Comparison of ENCODE assay signal across 8 mouse cellular contexts in the genomic region with DNA sequence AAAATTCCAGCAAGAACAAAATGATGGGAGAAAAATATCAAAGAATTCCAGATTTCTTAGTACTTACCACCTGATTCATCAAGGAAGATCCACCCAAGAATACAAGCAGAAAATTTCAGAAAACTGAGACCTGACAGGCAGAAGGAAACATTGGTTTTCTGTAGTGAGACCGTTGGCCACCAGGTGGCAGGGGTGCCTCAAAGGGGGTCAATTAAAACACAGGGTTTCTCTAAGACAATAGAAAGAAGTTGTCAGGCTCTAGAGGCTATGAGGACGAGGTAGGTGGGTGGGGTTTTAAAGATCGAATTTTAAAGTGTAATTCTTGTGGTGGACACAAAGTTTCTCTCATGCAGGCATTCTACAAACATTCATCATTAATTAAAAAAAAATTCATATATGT. TPM values are rescaled to one million over a fixed set of nuclear protein-coding genes. Genes with fewer than 3 reads are reported as not detected.
DNase-seq lines count a peak whose midpoint lies in the region; TF ChIP-seq lines count a peak whose summit lies in the region.

No protein-coding gene starts in this region.

- no peaks in the 10 kb centered on the region for H3K36me3 ChIP-seq in myocyte (ENCODE audit: control insufficient read depth, insufficient read depth)

- H3K4me2 ChIP-seq in myocyte (ENCODE audit: low read depth) = peak overlapping the region; percentile 5

- no peaks in the 10 kb centered on the region for H3K79me2 ChIP-seq in myocyte (ENCODE audit: control insufficient read depth, insufficient read depth)

- H3K4me3 ChIP-seq in left cerebral cortex, adult 2 months = no peak overlapping the region
- no peak overlapping the region for H3K4me3 ChIP-seq in myocyte

- intact Hi-C loops in heart, postnatal 10 days (cut with DNase I) = loop anchor here (1.0 kb wide), 1 partner anchor 60 kb away; no protein-coding TSS in a partner anchor
- intact Hi-C loops in left cerebral cortex, adult 2 months (cut with DNase I) = loop anchor here (1.0 kb wide), 1 partner anchor 60 kb away; no protein-coding TSS in a partner anchor

- no peak overlapping the region for H3K27ac ChIP-seq in left cerebral cortex, adult 2 months

- peak; percentile 24 for DNase-seq in ovary, postnatal 10 days (ENCODE audit: low spot score)
- no peak for DNase-seq in ovary, adult 18-20 months (ENCODE audit: low spot score)
- DNase-seq in adrenal gland, adult (ENCODE audit: inconsistent age in 2 of 2, low spot score in 1 of 2) = peak; percentile 41 to 85
- DNase-seq in cerebellum, postnatal 4 days (ENCODE audit: low spot score in 2 of 2) = peak; percentile 38 to 50
- peak; percentile 65 to 84 for DNase-seq in heart, postnatal 10 days
- DNase-seq in left cerebral cortex, adult 2 months (ENCODE audit: extremely low spot score in 1 of 2, low spot score in 2 of 2) = peak; percentile 40 to 68
- DNase-seq in thymus, postnatal 10 days (ENCODE audit: low spot score in 2 of 2) = peak; percentile 34 to 69

- no peak for TF ChIP-seq POLR2A in myocyte (IDR thresholded peaks at IDR 0.05; ENCODE audit: insufficient read length, low read depth)

- no peak overlapping the region for H3ac ChIP-seq in myocyte (ENCODE audit: control insufficient read depth, insufficient read length)

- no peaks in the 10 kb centered on the region for H3K27me3 ChIP-seq in myocyte (ENCODE audit: control insufficient read depth, insufficient read depth, insufficient read length)

- TF ChIP-seq CTCF in left cerebral cortex, adult 2 months (IDR thresholded peaks at IDR 0.05) = peak; percentile 85

TF ChIP-seq in myocyte, 11 proteins besides CTCF, POLR2A, EP300 and RAD21:
- TF ChIP-seq CEBPB (IDR thresholded peaks at IDR 0.05; ENCODE audit: insufficient read depth, poor library complexity, severe bottlenecking) (no peak), TCF3 (IDR thresholded peaks at IDR 0.05; ENCODE audit: insufficient read length, low read depth) (no peak), MAX (IDR thresholded peaks at IDR 0.05; ENCODE audit: low read depth) (no peak), USF1 (IDR thresholded peaks at IDR 0.05; ENCODE audit: low read depth) (no peak), REST (IDR thresholded peaks at IDR 0.05; ENCODE audit: insufficient read depth, insufficient read length) (no peak), MYOG (IDR thresholded peaks at IDR 0.05; ENCODE audit: control insufficient read depth in 1 of 3, insufficient read depth in 1 of 3, insufficient read length in 2 of 3, low read depth in 2 of 3) (no peak), POLR2AphosphoS2 (IDR thresholded peaks at IDR 0.05; ENCODE audit: insufficient read length, low read depth) (no peak), MYOD1 (IDR thresholded peaks at IDR 0.05; ENCODE audit: control insufficient read depth in 1 of 3, insufficient read length in 2 of 3, low read depth in 2 of 3) (no peak), TCF12 (IDR thresholded peaks at IDR 0.05; ENCODE audit: insufficient read depth, poor library complexity, severe bottlenecking) (no peak)

RNA-seq across cellular contexts. Expression of a gene that starts 41.7 kb away (rescaled TPM):
- total RNA-seq in heart, postnatal 10 days (2021) = 1 to 10 TPM; 7.5 to 8.2 TPM
- total RNA-seq in left cerebral cortex, adult 2 months (2021) = 10 to 100 TPM; 51.8 to 52.0 TPM
- 65.2 TPM for polyA plus RNA-seq in myocyte (2012; fragmentation: generic; extraction: Trizol)

Comparison
In these comparisons a context has a peak if more than half of its experiments do, and no peak if none do; other contexts are left out.
1. RNA of a gene that starts 41.7 kb away (total RNA-seq): 51.8 to 52.0 TPM in left cerebral cortex, adult 2 months; 7.5 to 8.2 TPM in heart, postnatal 10 days; every median in the first group is over 4 times any median in the second.